Mouse (Mus musculus): ENCODE measurements around the gene Acin1. TPM values are rescaled to one million over a fixed set of nuclear protein-coding genes. Genes with fewer than 3 reads are reported as not detected.
A peak's percentile ranks its signal among the peaks of the same experiment; 100 is the strongest.

Gene Acin1
- total RNA-seq, 2 experiments from 2014 or later: 222 to 293 TPM

DNA sequence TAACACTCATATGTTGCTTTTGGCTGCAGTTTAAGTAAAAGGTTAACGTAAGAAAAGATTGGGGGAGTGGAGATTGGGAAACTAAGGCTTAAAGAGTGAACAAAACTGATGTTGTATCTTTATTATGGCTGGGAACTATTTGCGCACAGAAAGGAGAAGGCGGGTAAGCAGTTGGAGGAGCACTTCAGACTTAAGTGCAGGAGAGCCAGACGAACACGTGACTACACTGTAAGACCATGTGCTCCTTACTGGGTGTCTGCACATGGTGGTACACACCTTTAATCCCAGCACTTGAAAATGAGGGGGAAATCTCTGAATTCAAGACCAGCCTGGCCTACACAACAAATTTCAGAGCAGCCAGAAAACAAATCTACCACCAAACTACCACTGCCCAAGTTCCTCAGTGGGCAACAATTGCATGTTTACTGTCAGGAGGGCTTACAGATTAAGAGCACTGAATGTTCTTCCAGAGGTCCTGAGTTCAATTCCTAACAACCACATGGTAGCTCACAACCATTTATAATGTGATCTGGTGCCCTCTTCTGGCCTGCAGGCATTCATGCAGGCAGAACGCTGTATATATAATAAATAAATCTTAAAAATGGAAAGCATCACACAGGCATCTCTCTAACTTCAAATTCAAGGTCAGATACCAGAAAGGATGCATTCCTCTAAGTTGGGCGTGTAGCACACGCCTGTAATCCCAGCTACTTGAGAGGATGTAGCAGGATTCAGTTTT lies 39.7 kb downstream of the Acin1 start:
- ATAC-seq (replicated peaks; ENCODE audit: low FRiP score, low TSS enrichment, poor library complexity, severe bottlenecking): no peak

DNA sequence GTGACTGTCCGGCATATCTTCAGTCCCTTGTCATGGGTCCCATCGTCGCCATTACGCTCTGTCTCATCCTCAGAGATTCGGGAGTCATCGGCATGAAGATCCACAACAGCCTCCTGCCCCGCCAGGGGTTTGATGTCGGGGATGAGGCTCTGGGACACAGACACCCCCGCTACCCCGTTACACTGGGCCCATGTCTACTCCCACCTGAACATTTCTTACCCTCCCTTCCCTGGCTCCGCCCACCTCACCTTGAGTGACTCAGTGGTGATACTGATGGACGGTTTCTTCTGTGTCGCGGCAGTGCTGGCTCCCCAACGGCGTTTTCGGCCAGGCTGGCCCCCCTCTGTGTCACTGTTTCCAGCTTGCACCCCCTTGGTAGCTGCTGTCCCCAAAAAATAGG lies 40.3 kb downstream of the Acin1 start:
- no peak for ATAC-seq (replicated peaks; ENCODE audit: low FRiP score, low TSS enrichment, poor library complexity, severe bottlenecking)

DNA sequence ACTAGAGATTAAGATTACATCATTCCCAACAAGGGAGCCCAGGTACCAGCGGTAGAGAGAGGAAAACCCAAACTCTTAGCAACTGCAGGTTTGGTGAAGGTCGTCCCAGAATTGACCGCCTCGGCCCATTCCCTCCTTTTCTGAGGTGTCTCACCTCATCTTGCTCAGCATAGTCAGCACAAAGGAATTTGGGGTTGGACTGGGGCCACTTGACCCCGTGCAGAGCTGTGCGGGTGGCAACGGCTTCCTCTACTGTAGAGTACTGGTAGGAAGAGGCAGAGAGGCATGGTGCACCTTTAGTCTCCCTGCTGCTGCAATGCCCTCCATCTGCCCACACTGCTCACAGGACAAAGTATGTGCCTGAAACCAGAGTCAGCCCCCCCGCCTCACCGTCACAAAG lies 42.4 kb downstream of the Acin1 start:
- no peak for ATAC-seq (replicated peaks; ENCODE audit: low FRiP score, low TSS enrichment, poor library complexity, severe bottlenecking)

DNA sequence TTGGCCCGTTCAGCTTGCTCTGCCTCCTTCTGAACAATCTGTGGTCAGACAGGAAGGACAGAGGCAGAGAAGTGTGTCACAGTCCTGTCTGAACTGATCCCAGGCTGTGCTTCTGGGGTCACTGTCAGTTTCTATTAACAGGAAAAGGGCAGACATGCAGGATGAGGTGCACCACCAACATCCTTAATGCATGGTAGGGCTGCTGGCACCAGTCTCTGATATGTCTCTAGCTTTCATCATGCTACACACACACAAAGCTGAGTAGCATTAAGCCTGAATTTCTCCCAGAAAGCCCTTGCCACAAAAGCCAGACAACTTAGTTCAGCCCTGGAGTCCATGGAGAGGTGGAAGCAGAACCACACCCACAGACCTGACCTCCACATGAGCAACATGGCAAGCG lies 43.7 kb downstream of the Acin1 start:
- ATAC-seq (replicated peaks; ENCODE audit: low FRiP score, low TSS enrichment, poor library complexity, severe bottlenecking): no peak

DNA sequence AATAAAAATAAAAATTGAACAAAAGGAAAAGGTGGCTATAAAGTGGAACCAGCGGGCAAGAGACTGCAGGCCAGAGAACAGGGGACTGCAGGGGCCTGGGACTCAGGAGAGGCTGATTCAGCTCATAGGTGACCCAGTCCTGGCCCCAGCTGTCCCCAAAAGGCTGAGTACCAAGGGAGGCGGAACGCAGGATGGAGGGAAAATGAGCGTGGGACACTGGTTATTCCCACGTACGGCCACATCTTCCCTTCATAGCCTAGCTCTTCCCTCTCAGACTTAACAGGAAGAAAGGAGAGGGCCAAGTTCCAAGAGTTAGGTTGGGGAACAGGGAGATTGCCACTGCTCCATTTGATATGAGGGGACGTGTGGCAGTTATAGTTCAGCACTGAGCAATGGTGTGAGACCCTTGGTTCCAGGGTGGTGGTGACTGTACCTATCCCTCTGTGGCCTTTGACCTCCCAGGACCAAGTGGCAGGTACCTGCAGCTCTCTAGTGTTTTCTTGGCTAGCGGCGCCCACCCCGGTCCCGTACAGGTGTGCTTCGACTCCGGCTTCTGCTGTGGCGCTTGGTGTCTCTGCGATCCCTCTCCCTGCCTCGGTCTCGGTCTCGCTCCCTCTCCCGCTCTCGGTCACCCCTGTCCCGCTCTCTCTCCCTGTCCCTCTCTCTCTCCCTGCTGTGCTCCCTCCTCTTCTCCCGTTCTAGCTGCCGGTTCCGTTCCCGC lies 44.3 kb downstream of the Acin1 start:
- no peak for ATAC-seq (replicated peaks; ENCODE audit: low FRiP score, low TSS enrichment, poor library complexity, severe bottlenecking)

DNA sequence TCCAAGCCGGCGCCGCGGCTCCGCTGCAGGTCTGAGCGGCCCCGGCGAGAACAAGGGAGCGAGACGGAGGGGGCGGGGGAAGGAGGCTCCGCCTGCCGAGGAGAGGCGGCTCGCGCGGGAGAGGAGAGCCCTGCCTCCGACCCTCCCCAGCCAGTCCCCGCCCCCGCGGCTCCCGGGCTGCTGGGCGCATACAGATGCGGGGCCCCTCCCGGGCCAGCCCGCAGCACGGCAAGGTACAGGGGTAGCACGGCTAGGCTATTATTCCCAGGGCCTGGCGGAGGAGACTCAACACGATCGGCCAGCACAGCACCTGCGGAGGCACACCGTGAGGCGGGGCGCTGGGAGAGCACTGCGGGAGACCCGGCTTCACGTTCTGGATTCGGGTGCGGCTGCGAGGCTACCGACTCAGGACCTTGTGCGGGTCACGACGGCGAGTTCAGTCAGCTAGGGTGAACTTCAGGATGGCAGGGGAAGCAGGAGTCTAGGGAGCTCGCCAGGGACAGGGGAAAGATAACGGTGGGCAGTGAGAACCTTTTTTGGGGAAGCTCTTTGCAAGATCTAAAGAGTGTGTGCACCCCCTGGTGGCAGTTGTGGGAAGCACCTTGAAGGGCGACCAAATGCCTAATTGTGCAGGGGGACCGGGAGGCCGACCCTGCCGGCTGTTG lies 45.3 kb downstream of the Acin1 start, which contains the start of gene Cdh24:
TSS of gene Cdh24 (minus strand) at position 60 of the 665 bp plus-strand sequence.
- ATAC-seq (replicated peaks; ENCODE audit: low FRiP score, low TSS enrichment, poor library complexity, severe bottlenecking): peak; percentile 81

DNA sequence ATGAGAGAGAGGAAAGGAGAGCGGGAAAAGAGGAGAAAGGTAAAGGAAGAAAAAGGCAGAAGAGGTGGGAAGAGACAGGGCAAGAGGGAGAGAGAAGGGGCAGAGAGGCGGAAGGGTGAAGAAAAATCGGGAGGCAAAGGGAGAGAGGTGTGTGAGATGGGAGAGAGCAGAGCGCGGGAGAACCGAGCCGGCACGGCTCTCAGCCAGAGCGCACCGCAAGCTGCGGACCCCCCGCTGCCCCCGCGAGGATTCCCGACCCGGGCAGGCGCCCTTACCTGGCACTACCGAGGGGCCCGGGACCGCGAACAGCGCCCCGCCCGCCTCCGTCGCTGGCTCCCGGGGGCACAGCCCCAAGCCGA lies 45.8 kb downstream of the Acin1 start, which contains the start of gene Gm17606:
TSS of gene Gm17606 (plus strand) at position 7 of the 359 bp plus-strand sequence.
- no peak for ATAC-seq (replicated peaks; ENCODE audit: low FRiP score, low TSS enrichment, poor library complexity, severe bottlenecking)

DNA sequence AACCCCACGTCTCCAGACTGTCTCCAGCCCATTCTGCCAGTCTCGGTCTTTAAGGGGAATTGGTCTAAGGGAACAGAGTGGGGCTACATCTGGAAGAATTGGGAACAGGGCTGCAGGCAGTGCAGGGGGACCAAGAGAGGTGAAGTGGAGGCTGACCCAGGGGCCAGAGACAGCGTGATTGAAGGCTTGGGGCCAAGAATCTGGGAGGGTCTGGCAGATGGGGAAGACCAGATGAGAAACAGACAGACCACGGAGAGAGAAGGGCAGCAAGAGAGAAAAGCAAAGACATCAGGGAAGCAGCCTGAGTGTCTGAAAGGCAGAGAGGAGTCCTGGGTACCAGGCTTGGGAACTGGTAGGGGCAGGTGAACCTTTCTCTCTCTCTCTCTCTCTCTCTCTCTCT lies 46.6 kb downstream of the Acin1 start:
- ATAC-seq (replicated peaks; ENCODE audit: low FRiP score, low TSS enrichment, poor library complexity, severe bottlenecking): no peak

DNA sequence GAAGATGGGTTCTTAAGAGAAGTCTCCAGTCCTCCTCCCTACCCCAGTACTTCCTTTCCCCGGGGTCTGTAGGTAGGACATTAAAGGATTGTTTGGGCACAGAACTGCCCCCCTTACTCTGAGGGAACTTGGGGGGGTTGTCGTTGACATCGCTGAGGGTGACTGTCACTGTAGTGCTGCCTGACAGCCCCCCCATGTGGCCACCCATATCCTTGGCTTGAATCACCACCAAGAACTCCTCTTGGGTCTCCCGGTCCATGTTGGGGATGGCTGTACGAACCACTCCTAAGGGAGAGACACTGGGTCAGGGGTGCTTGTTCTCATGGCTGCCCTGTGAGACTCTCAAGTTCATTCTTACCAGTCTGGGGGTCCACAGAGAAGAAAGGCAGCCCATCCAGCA lies 48.5 kb downstream of the Acin1 start:
- ATAC-seq (replicated peaks; ENCODE audit: low FRiP score, low TSS enrichment, poor library complexity, severe bottlenecking): no peak

DNA sequence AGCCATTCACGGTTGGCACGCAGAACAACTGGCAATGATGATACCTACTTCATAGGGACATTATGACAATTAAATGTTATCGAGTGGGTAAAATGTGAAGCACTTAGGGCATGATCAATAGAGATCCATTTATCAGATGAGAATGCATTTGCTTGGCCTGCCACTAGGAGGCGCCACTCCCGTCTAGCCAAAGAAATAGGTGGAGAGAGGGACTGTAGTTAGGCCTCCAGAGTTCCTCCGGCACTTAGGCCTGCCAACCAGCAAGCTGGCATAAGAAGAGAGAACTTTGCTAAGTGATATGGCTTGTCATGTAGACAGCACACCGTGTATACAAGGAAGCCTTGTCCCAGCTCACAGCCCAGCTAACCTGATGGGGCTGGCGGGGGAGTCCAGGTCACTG lies 49.8 kb downstream of the Acin1 start:
- ATAC-seq (replicated peaks; ENCODE audit: low FRiP score, low TSS enrichment, poor library complexity, severe bottlenecking): no peak

DNA sequence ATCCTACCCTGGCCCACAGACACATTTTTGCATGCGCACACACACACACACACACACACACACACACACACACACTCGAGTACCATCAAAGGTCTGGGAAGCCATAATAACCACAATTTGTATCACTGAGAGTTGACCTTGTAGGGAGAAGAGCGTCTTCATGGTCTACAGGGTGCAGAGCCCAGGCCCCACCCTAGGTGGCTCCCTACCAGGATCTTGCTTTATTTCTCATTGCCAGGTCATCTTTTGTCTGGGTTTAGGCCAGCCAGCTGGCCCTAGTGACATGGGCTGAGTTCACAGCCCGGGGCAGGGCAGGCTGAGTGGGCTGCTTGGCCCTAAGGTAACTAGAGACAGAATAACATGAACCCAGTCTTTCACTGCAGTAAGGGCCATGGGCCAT lies 52.5 kb downstream of the Acin1 start:
- ATAC-seq (replicated peaks; ENCODE audit: low FRiP score, low TSS enrichment, poor library complexity, severe bottlenecking): peak; percentile 45; the same call in 1 of the 2 replicates

DNA sequence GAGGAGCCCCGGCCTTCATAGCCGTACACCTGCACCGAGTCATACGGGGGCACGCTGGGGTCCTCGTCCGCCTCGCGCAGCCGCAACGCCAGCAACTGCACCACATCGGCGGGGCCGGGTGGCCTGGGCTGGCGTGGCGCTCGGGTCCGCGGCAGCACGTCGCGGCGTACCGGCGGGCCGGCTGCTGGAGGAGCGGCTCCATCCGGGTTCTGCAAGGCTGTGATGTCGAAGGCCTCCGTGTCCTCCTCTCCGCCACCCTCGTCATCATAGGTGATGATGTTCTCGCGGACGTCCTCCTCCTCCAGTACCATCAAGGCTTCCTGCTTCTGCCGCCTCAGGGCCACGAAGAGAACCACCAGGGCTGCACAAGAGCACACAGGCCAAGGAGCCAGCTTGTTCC lies 54.5 kb downstream of the Acin1 start:
- no peak for ATAC-seq (replicated peaks; ENCODE audit: low FRiP score, low TSS enrichment, poor library complexity, severe bottlenecking)

DNA sequence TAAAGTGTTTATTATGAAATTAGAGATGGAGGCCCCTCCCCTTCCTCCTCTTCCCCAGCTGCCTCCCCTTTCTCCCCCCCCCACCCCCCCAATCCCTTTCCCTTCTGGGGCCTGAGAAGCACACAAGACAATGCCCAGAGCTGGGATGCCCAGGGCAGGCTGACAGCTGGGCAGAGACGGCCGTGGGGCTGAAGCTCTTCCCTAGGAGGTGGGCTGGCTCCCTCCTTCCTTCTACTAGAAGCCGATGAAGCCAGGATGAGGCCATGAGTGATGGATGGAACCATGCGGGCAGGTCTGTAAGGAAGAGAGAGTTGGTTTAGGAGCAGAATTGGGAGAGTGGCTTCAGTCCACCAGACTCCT lies 55.5 kb downstream of the Acin1 start:
- ATAC-seq (replicated peaks; ENCODE audit: low FRiP score, low TSS enrichment, poor library complexity, severe bottlenecking): no peak

DNA sequence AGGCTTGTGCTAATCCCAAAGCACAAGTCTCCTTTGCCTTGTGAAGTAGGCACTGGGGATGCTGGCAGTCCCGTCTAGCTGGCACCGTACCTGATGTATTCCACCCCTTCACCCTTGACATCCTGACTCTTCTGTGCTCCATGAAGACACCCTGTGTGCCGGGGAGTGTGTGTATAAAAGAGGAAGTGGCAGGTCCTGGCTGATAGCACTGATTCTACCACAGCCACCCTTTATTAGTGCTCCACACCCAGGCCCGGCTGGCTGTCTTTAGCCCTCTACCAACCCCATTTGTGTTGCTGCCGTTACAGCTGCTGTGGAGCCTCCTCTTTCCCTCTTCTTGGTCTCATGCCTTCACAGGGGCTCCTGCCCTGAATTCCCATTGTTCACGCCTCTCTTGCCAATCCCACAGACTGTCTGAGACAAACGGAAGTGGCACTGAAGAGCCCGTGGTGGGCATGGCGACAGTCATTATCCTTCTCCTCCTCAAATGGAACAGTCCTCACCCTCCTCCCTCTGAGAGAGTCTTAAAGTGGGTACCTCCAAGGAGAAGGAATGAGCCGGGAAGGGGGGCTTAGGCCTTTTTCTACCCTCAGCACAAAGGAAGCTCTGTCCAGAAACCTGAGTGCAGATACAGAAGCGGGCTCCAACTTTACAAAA lies 56.0 kb downstream of the Acin1 start:
- ATAC-seq (replicated peaks; ENCODE audit: low FRiP score, low TSS enrichment, poor library complexity, severe bottlenecking): peak; percentile 35; the same call in 1 of the 2 replicates

DNA sequence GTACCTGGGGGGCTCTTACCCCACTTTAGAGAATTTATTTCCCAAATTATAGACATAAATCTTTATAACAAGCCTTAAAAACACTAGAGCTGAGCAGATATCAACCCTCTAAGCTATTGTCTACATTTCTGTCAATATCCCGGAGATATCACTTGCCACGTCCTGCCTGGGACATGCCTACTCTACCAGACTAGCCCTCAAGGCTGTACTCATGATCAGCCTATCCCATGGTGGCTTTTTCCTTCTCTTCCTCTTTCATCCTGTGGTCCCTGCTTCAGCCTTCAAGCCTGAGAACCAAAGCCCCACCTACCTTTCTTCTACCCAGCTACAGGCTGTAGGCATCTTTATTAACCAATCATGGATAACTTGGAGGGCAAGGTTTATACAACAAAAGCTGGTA lies 56.9 kb downstream of the Acin1 start:
- ATAC-seq (replicated peaks; ENCODE audit: low FRiP score, low TSS enrichment, poor library complexity, severe bottlenecking): no peak

DNA sequence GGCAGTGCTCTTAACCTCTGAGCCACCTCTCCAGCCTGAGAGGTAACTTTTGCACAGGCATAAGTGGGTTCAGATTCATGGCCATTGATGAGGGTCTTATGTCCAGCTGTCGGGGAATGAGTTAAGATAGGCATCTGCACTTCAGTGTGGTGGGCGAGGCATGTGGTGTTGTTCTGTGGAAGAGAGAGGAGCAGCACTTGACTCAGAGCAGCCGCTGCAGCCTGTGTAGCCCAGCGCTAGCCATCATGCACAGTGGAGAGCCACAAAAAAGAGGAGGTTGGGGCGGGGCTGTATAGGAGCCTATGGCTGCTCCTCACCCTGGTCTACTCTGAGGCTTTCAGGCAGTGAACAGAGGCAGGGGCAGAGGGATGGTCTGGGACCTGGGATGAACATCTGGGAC lies 58.6 kb downstream of the Acin1 start:
- ATAC-seq (replicated peaks; ENCODE audit: low FRiP score, low TSS enrichment, poor library complexity, severe bottlenecking): peak; percentile 23; the same call in 1 of the 2 replicates

DNA sequence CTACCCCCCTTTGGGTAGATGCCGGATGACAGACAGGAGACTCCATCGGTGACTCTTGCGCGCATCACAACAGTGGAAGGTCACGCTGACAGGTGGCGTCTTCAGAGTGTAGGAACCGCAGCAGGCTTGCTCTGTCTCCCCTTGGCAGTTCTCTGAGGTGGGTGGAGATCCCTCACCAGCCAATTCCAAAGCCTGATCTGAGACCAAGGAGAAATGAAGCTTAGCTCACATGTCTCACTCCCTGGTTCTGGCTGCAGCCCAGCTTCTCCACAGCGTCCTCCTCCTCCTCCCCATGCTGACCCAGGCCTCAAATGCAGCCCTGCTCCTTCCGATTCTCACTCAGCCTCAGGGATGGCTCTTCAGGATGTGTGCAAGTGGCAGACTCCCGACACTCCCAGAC lies 61.8 kb downstream of the Acin1 start:
- ATAC-seq (replicated peaks; ENCODE audit: low FRiP score, low TSS enrichment, poor library complexity, severe bottlenecking): no peak

DNA sequence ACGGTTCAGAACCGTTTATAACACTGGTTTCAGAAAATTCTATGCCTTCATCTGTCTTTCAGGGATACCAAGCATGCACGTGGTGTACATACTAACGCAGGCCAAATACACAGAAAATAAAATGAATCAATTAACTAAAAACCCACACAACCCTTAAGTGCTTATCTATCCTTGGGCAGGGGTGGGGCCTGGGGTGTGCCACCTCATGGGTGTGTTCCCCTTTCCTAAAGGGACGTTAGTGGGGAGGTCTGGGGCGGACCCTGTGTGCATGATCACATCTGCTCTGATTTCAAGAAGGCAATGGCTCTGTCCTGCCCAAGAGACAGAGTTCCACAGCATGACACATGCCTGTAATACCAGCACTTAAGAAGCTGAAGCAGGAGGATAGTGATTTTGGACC lies 63.4 kb downstream of the Acin1 start:
- ATAC-seq (replicated peaks; ENCODE audit: low FRiP score, low TSS enrichment, poor library complexity, severe bottlenecking): peak; percentile 77

DNA sequence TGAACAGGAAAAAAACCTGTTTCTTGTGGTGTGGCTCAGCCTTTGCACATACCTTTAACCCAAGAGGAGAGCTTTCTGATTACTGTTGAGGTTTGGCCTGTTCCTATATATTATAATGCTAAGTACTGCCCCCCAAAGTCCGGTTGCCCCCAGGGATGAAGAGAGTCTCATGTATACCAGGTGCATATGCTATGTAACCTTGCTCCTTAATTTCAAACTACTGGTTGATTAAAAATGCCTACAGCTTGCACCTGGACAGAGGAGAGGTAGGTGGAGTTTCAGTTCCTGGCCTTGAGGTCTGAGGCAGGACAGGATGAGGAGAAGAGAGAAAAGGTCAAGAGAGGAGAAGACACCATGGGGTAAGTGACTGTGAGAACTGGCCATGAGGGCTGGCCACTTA lies 65.6 kb downstream of the Acin1 start, which contains the start of gene Psmb11:
TSS of gene Psmb11 (plus strand) at position 301 of the 400 bp plus-strand sequence.
- no peak for ATAC-seq (replicated peaks; ENCODE audit: low FRiP score, low TSS enrichment, poor library complexity, severe bottlenecking)

DNA sequence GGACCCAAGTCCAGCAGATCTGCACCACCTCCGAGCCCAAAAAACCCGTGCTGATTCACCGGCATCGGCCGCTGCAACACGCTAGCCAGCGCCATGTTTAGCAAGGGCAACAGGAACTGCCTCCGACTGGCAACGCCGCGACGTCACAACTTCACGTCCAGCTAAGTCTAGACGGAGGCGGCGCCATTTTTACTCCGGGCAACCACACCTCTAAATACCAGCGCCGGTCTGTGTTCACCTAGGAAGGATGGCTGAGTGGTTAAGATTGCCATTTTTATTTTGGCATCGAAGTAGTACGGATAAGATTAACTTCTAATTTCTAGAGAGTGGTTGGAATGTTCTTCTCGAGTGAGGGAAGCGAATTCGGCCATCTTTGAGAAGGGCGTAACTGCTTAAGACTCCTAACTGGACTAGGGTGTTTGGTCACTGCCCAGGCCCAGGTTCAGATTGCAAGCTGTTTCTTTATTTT lies 68.8 kb downstream of the Acin1 start, which contains the start of gene Psmb5:
TSS of gene Psmb5 (minus strand) at position 126 of the 469 bp plus-strand sequence.
- peak; percentile 94 for ATAC-seq (replicated peaks; ENCODE audit: low FRiP score, low TSS enrichment, poor library complexity, severe bottlenecking)
